Mouse (Mus musculus) kidney, postnatal 0 days (tissue): ENCODE measurements around the gene Gm12248. TPM values are rescaled to one million over a fixed set of nuclear protein-coding genes. Genes with fewer than 3 reads are reported as not detected.
"Not testable (repeated sequence)": the region's sequence is repeated elsewhere in the genome, so short reads cannot be mapped to it uniquely, and the experiment has no call there.

Source experiments
- ATAC-seq: fragments of 200-750 bp; cut with Nextera tagmentation; replicated peaks from 2 replicates; pipeline ENCODE4 v1.8.0; 2017; ENCODE audit warnings: low read depth, moderate number of reproducible peaks, moderate TSS enrichment, moderate library complexity; ENCODE audit not compliant: low FRiP score
- DNase-seq: peaks from one replicate; pipeline ENCODE4 v3.0.0-alpha.2; 2016; ENCODE audit warnings: low spot score
- H3K27ac ChIP-seq: fragments of 300-500 bp; sonication (generic); 2 replicates; pipeline ENCODE4 v1.5.1; 2014; ENCODE audit warnings: mild to moderate bottlenecking
- H3K27me3 ChIP-seq: fragments of 300-500 bp; sonication (generic); 2 replicates; pipeline ENCODE4 v1.6.1; 2014; ENCODE audit warnings: low read length, mixed read lengths; ENCODE audit not compliant: insufficient read depth
- H3K36me3 ChIP-seq: fragments of 300-500 bp; sonication (generic); 2 replicates; pipeline ENCODE4 v1.6.1; 2014; ENCODE audit warnings: low read length, mixed read lengths; ENCODE audit not compliant: insufficient read depth
- H3K4me1 ChIP-seq: fragments of 300-500 bp; sonication (generic); replicated peaks from 2 replicates; pipeline ENCODE4 v1.6.1; 2014; ENCODE audit warnings: antibody characterized with exemption, low read length, mixed read lengths; ENCODE audit not compliant: insufficient read depth
- H3K4me2 ChIP-seq: fragments of 300-500 bp; sonication (generic); 2 replicates; pipeline ENCODE4 v1.6.1; 2014; ENCODE audit warnings: mild to moderate bottlenecking, low read length, moderate library complexity, mixed read lengths
- H3K4me3 ChIP-seq: fragments of 300-500 bp; sonication (generic); replicated peaks from 2 replicates; pipeline ENCODE4 v1.5.1; 2014; ENCODE audit warnings: low read depth, low read length
- H3K9ac ChIP-seq: fragments of 300-500 bp; sonication (generic); 2 replicates; pipeline ENCODE4 v1.6.1; 2014; ENCODE audit warnings: low read depth, low read length
- H3K9me3 ChIP-seq: fragments of 300-500 bp; sonication (generic); replicated peaks from 2 replicates; pipeline ENCODE4 v1.6.1; 2016; ENCODE audit warnings: low read length, inconsistent platforms, mixed read lengths
- CTCF ChIP-seq: IDR thresholded peaks from 2 replicates; pipeline ENCODE4 v1.5.1; 2016; ENCODE audit warnings: antibody characterized with exemption, low read depth, mild to moderate bottlenecking, moderate library complexity
- WGBS: fragments of 180-500 bp; shearing (Covaris S2); extraction: QIAGEN DNeasy Blood & Tissue Kit; methylation state at CpG from one replicate; pipeline ENCODE4 v1.1.7; 2014; 5-methylcytosine and 5-hydroxymethylcytosine counted together
- polyA plus RNA-seq: library from polyadenylated mRNA; unstranded; fragments of >200 nt; fragmentation: Nextera tagmentation; extraction: Ambion mirVana; gene quantifications from 2 replicates; pipeline ENCODE4 v1.2.1, GENCODE M21; 2015

Gene Gm12248
- polyA plus RNA-seq, 1 experiment from 2014 or later: not detected

- peak; percentile 56 for TF ChIP-seq CTCF
- H3K4me2 ChIP-seq: peak overlapping the region; percentile 72; the same call in 1 of the 2 replicates
- H3K27ac ChIP-seq, H3K4me1 ChIP-seq, DNase-seq, H3K9me3 ChIP-seq, H3K27me3 ChIP-seq, H3K9ac ChIP-seq, ATAC-seq, H3K36me3 ChIP-seq: not testable (repeated sequence)
- 70% methylated on average over 5 of the region's 5 CpGs for WGBS
- H3K4me3 ChIP-seq: peak overlapping the region; percentile 37; the same call in 1 of the 2 replicates
These were observed 5.4 kb upstream of the Gm12248 start for GRCm38 (mm10) chr11:58098366-58098720.

- H3K4me3 ChIP-seq: peak overlapping the region; percentile 37
- no peak overlapping the region for H3K27ac ChIP-seq
- no peaks in the 10 kb centered on the region for H3K36me3 ChIP-seq
- H3K4me1 ChIP-seq: peaks cover 3% of the 10 kb centered on the region; the same call in 1 of the 2 replicates
- DNase-seq (no peak), ATAC-seq (peak; percentile 44)
- 3% methylated on average over 29 of the region's 38 CpGs for WGBS
- no peaks in the 10 kb centered on the region for H3K27me3 ChIP-seq
- no peaks in the 10 kb centered on the region for H3K9me3 ChIP-seq
- 0 out of 2 replicates have a peak overlapping the region, but pooled peaks have one; percentile 49 for H3K9ac ChIP-seq
- TF ChIP-seq CTCF: no peak
- H3K4me2 ChIP-seq: peak overlapping the region; percentile 72
These were observed 4.9 kb upstream of the Gm12248 start for GRCm38 (mm10) chr11:58097621-58098365.

- H3K9ac ChIP-seq: no peak overlapping the region
- TF ChIP-seq CTCF: no peak
- peak overlapping the region; percentile 72 for H3K4me2 ChIP-seq
- H3K27ac ChIP-seq: no peak overlapping the region
- WGBS: 56% methylated on average over 20 of the region's 20 CpGs
- no peaks in the 10 kb centered on the region for H3K36me3 ChIP-seq
- H3K9me3 ChIP-seq: no peaks in the 10 kb centered on the region
- no peaks in the 10 kb centered on the region for H3K27me3 ChIP-seq
- peaks cover 3% of the 10 kb centered on the region; the same call in 1 of the 2 replicates for H3K4me1 ChIP-seq
- ATAC-seq (no peak), DNase-seq (no peak)
- 0 out of 2 replicates have a peak overlapping the region, but pooled peaks have one; percentile 37 for H3K4me3 ChIP-seq
These were observed 4.1 kb upstream of the Gm12248 start for GRCm38 (mm10) chr11:58096821-58097620.

- Histone ChIP-seq H3K4me3 (no peak overlapping the region), H3K4me2 (no peak overlapping the region), H3K27me3 (no peaks in the 10 kb centered on the region), H3K27ac (no peak overlapping the region), H3K9me3 (no peaks in the 10 kb centered on the region), H3K9ac (no peak overlapping the region), H3K36me3 (no peaks in the 10 kb centered on the region), H3K4me1 (peaks cover 3% of the 10 kb centered on the region; the same call in 1 of the 2 replicates)
- DNase-seq (no peak), ATAC-seq (no peak)
- no peak for TF ChIP-seq CTCF
- WGBS: 62% methylated on average over 5 of the region's 5 CpGs
These were observed 3.2 kb upstream of the Gm12248 start for GRCm38 (mm10) chr11:58096160-58096559.

GRCm38 (mm10) chr11:58095561-58095960, 2.6 kb upstream of the Gm12248 start:
- no peaks in the 10 kb centered on the region for H3K9me3 ChIP-seq
- ATAC-seq (no peak), DNase-seq (no peak)
- H3K27ac ChIP-seq: no peak overlapping the region
- H3K4me1 ChIP-seq: peaks cover 3% of the 10 kb centered on the region; the same call in 1 of the 2 replicates
- 96% methylated on average over 1 of the region's 1 CpGs for WGBS
- no peak overlapping the region for H3K9ac ChIP-seq
- no peak overlapping the region for H3K4me3 ChIP-seq
- H3K4me2 ChIP-seq: no peak overlapping the region
- no peaks in the 10 kb centered on the region for H3K27me3 ChIP-seq
- TF ChIP-seq CTCF: no peak
- H3K36me3 ChIP-seq: no peaks in the 10 kb centered on the region

- no peak for TF ChIP-seq CTCF
- Histone ChIP-seq H3K27me3 (no peaks in the 10 kb centered on the region), H3K9me3 (no peaks in the 10 kb centered on the region), H3K4me1 (peaks cover 3% of the 10 kb centered on the region; the same call in 1 of the 2 replicates), H3K27ac (no peak overlapping the region), H3K9ac (no peak overlapping the region), H3K4me3 (no peak overlapping the region), H3K36me3 (no peaks in the 10 kb centered on the region), H3K4me2 (no peak overlapping the region)
- DNase-seq (no peak), ATAC-seq (no peak)
- 91% methylated on average over 4 of the region's 4 CpGs for WGBS
These were observed 1.8 kb upstream of the Gm12248 start for GRCm38 (mm10) chr11:58094766-58095165.
